Mouse (Mus musculus) naive thymus-derived CD4-positive, alpha-beta T cell, adult 2 months (primary cell): ENCODE results near the gene Taok3.
"Not testable (repeated sequence)": the region's sequence is repeated elsewhere in the genome, so short reads cannot be mapped to it uniquely, and the experiment has no call there.

ENCODE experiments used
- DNase-seq: peaks from one replicate; pipeline ENCODE4 v3.0.0-alpha.2; 2011; ENCODE audit warnings: low read depth

Gene Taok3

GRCm38 (mm10) chr5:117264701-117265100 is 144.8 kb downstream of the Taok3 start:
- DNase-seq, result no peak

- no peak for DNase-seq
These were observed 148.0 kb downstream of the Taok3 start for GRCm38 (mm10) chr5:117267913-117268312.

DNA sequence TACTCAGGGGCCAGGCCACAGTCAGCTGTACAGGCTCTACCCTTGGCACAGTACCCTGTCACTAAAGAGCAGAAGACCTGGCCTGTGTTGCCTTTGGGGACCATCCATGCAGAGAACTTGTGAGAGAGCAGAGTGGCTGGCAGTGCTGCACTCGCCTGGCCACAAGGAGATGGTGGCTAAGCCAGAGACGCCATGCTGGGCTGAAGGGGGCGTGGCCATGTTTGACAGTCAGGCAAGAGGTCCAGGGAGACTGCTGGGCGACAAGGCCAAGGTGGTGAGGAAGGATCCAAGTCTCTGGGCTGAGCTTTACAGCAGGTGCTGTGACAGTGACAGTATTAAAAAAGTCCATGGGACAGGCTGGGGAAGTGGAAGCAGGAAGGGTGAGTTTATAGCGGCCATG is 148.8 kb downstream of the Taok3 start:
- DNase-seq, result no peak

- no peak for DNase-seq
These were observed 149.5 kb downstream of the Taok3 start for GRCm38 (mm10) chr5:117269395-117269794.

GRCm38 (mm10) chr5:117271945-117272344 is 152.0 kb downstream of the Taok3 start:
- DNase-seq, result no peak

- DNase-seq, result peak; percentile 35
These were observed 154.9 kb downstream of the Taok3 start for GRCm38 (mm10) chr5:117274817-117275216.

DNA sequence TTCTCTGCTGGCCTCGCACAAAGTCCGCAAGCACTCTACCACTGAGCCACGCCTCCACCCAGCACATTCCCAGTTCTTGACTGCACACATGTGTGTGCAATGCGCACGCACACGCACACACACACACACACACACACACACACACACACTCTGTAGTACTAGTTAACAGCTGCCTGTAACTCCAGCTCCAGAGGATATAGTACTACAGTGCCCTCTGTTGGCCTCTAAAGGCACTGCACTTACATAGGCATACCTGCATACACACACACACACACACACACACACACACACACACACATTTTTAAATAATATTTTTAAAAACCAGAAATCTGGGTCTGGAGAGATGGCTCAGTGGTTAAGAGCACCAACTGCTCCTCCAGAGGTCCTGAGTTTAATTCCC is 157.9 kb downstream of the Taok3 start:
- peak; percentile 25 for DNase-seq

GRCm38 (mm10) chr5:117278809-117279668 is 159.1 kb downstream of the Taok3 start:
- DNase-seq, result no peak

DNA sequence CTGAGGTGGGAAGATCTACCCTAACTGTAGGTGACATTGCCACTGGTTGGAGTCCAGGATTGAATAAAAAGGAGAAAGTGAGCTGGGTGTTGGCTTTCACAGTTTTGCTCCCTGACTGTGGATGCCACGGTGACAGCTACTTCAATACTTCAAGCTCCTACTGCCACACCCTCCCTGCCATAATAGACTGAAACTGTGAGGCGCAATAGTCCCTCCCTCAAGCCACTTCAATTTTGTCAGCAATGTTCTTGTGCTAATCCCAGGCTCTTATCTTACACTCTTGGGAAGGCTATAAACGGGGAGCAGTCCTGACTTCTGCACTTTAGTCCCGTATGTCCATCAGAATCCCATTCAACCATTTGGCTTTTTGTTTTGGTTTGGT is 159.7 kb downstream of the Taok3 start:
- no peak for DNase-seq

- DNase-seq, result no peak
These were observed 161.6 kb downstream of the Taok3 start for GRCm38 (mm10) chr5:117281536-117281935.

- no peak for DNase-seq
These were observed 162.4 kb downstream of the Taok3 start for GRCm38 (mm10) chr5:117282360-117282759.

DNA sequence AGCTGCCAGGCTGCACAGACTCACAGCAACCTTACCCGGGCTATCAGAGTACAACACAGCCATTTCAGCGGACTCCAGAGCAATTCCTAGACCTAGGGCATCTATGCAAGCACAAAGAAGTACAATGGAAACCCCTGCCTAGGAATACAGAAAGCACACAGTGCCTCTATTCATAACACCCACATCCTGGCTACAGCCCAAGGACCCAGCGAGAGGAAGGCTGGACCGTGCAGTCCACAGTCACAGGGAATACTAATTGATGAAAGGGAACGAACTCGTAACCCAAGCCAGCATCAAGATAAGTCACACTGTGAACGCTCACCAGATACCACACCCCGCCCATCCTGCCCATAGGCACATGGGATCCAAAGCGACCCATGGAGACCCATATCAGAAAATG is 164.1 kb downstream of the Taok3 start:
- DNase-seq, result no peak

DNA sequence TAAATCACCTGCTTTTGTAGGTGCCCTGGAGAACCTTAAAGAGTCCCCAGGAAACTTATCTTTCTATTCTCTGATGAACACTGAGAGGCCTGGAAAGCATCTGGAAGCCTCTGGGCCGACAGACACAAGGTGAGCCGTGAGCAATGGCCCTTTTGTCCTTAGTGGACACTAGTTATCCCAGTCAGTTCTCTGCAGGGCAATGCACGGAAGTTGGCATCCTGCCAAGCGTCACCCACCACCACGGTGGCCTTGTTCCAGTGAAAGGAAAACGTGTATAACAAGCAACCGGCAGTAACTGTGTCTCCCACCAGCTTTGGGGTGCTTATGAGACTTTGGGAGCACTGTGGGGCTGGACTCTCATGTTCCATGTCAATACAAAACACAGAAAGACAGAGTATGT is 164.8 kb downstream of the Taok3 start:
- DNase-seq, result no peak

DNA sequence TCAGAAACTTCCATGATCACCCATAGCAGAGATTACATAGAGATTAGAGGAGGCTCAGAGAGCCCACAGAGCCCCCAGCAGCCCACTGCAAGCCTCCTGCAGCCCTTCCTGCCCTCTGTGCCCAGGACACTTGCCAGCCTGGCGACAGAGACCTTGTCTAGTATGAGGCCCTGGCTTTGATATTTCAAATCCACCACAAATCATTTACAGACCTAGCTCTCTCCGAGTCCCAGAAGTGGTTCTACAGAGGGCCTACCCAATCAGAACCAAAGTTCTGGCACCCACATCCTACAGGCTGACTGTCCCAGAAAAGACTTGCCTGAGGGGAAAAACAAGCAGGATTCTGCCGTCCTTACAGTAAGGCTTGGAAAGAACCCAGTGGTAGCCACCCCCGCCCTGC is 165.3 kb downstream of the Taok3 start:
- no peak for DNase-seq

- DNase-seq, result no peak
These were observed 166.4 kb downstream of the Taok3 start for GRCm38 (mm10) chr5:117286286-117286685.

GRCm38 (mm10) chr5:117286831-117287822 is 167.2 kb downstream of the Taok3 start, which contains the start of gene Pebp1:
Pebp1 (minus strand) TSS chr5:117287625.
- peak; percentile 95 for DNase-seq

- no peak for DNase-seq
These were observed 169.7 kb downstream of the Taok3 start for GRCm38 (mm10) chr5:117289646-117290045.

DNA sequence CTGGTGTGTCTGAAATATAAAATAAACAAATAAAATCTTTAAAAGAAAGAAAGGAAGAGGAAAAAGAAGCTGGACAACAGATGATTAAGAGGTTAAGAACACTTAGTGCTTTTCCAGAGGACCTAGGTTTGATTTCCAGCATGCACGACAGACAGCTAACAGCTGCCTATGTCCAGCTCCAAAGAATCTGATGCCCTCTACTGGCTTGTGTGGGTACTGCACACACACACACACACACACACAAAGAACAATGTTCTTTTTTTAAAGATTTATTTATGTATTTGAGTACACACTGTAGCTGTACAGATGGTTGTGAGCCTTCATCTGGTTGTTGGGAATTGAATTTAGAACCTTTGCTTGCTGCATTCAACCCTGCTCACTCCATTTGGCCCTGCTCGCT is 170.2 kb downstream of the Taok3 start:
- DNase-seq, result peak; percentile 34

- no peak for DNase-seq
These were observed 171.4 kb downstream of the Taok3 start for GRCm38 (mm10) chr5:117291312-117291711.

- no peak for DNase-seq
These were observed 172.6 kb downstream of the Taok3 start for GRCm38 (mm10) chr5:117292547-117292946.

DNA sequence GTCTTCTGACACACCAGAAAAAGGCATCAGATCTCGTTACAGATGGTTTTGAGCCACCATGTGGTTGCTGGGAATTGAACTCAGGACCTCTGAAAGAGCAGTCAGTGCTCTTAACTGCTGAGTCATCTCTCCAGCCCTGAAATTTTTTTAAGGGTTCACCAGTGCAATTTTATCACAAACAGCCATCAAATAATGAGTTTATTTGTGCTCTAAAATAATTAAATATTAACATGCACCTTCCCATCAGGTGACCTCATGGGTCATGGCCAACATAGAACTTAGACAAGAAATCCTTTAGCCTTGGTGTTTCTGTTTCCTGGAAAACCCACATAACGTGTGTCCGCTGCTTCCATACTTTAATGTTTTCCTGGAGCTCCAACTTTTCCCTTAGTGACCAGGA is 173.8 kb downstream of the Taok3 start:
- DNase-seq, result not testable (repeated sequence)

- DNase-seq, result no peak
These were observed 175.1 kb downstream of the Taok3 start for GRCm38 (mm10) chr5:117295011-117295410.

DNA sequence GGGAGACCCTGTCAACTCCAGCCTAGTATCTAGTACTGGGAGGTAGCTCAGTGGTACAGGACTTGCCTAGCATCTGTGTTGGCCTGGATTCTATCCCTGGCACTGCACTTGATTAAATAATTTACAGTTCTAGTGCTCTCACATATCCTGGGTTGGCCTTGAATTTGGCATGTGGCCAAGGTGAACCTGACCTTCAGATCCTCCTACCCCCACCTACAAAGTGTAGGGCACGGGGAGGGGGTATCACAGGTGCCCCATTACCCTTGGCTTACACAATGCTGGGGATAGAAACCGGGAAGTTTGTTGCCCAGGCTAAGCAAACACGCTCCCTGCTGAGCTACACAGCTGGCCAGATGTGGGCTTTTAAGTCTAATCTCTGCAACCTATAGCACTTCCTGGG is 183.0 kb downstream of the Taok3 start:
- DNase-seq, result no peak
